Comparison of ENCODE assay signal across 19 mouse cellular contexts in the genomic region with DNA sequence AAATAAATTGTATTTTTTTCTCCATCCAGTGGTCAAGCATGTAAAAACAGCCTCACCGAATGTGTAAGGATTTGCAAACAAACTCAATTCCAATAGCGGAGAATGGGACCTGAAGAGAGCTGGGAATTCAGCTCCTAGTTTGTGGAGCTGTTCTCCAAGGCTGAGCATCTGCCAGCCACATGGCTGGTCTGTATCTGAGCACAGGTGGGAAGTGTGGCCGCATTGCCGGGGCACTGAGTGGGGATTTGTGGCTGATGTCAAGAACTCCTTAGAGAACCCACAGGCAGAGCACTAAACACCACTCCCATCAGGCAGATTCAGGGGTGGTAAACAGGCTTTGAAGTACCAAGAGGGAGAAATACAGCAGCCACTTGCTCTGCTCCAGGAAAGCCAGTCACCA.
A peak's percentile ranks its signal among the peaks of the same experiment; 100 is the strongest.
DNase-seq lines count a peak whose midpoint lies in the region.
"Had no signal": no experiment of that assay in that cellular context is flagged by ENCODE, and none has a peak within 500 bp of the region (broad histone marks: within the 10 kb centered on the region; RNA-seq: fewer than 3 reads in every experiment).

No protein-coding gene starts in this region.

- H3K9me3 ChIP-seq in limb, embryonic 10.5 days (replicated peaks), result no peaks in the 10 kb centered on the region
- H3K9me3 ChIP-seq: embryonic facial prominence, embryonic 15.5 days; forebrain, embryonic 10.5 days; heart, embryonic 13.5 days; hindbrain, embryonic 12.5 days had no signal

- peak; percentile 17 for DNase-seq in embryo, embryonic 11 days
- no peak for DNase-seq in embryo, embryonic 10.5 days (ENCODE audit: low spot score)
- DNase-seq in cerebellum, adult 11-12 months, result peak; percentile 44
- peak; percentile 42 for DNase-seq in cerebellum, adult 9-11 months
- DNase-seq in limb, embryonic 10.5 days (ENCODE audit: low spot score), result peak; percentile 44
- no peak for DNase-seq in adrenal gland, adult (ENCODE audit: inconsistent age in 2 of 2, low spot score in 1 of 2)
- DNase-seq in lung, postnatal 14 days, result no peak
- no peak for DNase-seq in kidney, postnatal 36 days
- DNase-seq: adrenal gland, adult 8-10 months; gastrocnemius, postnatal 36 days; heart, adult 11 months; heart, postnatal 36 days; kidney, adult 8-10 months had no signal

- H3K4me1 ChIP-seq in limb, embryonic 10.5 days, result no peaks in the 10 kb centered on the region
- H3K4me1 ChIP-seq: embryonic facial prominence, embryonic 15.5 days; forebrain, embryonic 10.5 days; heart, embryonic 13.5 days; hindbrain, embryonic 12.5 days had no signal

- no peaks in the 10 kb centered on the region for H3K36me3 ChIP-seq in limb, embryonic 10.5 days
- H3K36me3 ChIP-seq: embryonic facial prominence, embryonic 15.5 days; forebrain, embryonic 10.5 days; heart, embryonic 13.5 days; hindbrain, embryonic 12.5 days had no signal

- H3K27me3 ChIP-seq in limb, embryonic 10.5 days (ENCODE audit: low read depth, poor library complexity, severe bottlenecking), result no peaks in the 10 kb centered on the region
- H3K27me3 ChIP-seq: CH12.LX; embryonic facial prominence, embryonic 15.5 days; heart, embryonic 13.5 days; hindbrain, embryonic 12.5 days had no signal

- H3K4me3 ChIP-seq in limb, embryonic 10.5 days, result no peak overlapping the region
- H3K4me3 ChIP-seq: embryonic facial prominence, embryonic 15.5 days; erythroblast, embryonic 14.5 days; forebrain, embryonic 10.5 days; heart, embryonic 13.5 days; hindbrain, embryonic 12.5 days had no signal

- 60% methylated on average over 4 of the region's 4 CpGs for WGBS in limb, embryonic 10.5 days

- H3K27ac ChIP-seq in limb, embryonic 10.5 days, result no peak overlapping the region
- H3K27ac ChIP-seq: embryonic facial prominence, embryonic 15.5 days; forebrain, embryonic 10.5 days; heart, embryonic 13.5 days; hindbrain, embryonic 12.5 days had no signal

Comparison
In these comparisons a context has a peak if more than half of its experiments do, and no peak if none do; other contexts are left out.
1. DNase-seq: peak in embryo, embryonic 11 days (single experiment), cerebellum, adult 11-12 months (single experiment), cerebellum, adult 9-11 months (single experiment) and limb, embryonic 10.5 days (single experiment); none in embryo, embryonic 10.5 days (single experiment), adrenal gland, adult (0 of 2), lung, postnatal 14 days (single experiment) and kidney, postnatal 36 days (0 of 2).